Mouse (Mus musculus) bone marrow macrophage, adult 2 months (primary cell): ENCODE measurements around the gene Klhdc10.

Experiments
- CTCF ChIP-seq: IDR thresholded peaks from 2 replicates; pipeline ENCODE4 v1.5.1; 2012; ENCODE audit warnings: low read depth, mild to moderate bottlenecking, low read length, moderate library complexity
- POLR2A ChIP-seq: IDR thresholded peaks from 2 replicates; pipeline ENCODE4 v1.6.1; 2012; ENCODE audit warnings: mild to moderate bottlenecking, low read depth, low read length, borderline replicate concordance

- TF ChIP-seq CTCF, result peak; percentile 27; the same call in 1 of the 2 replicates
- TF ChIP-seq POLR2A, result no peak
These were observed 58.4 kb downstream of the Klhdc10 start for GRCm38 (mm10) chr6:30459811-30460749.
